Mouse (Mus musculus) hindbrain, embryonic 11.5 days (tissue): Measurements from ENCODE around the gene Rpl18. TPM values are rescaled to one million over a fixed set of nuclear protein-coding genes. Genes with fewer than 3 reads are reported as not detected.
A peak's percentile ranks its signal among the peaks of the same experiment; 100 is the strongest.

Source experiments
- ATAC-seq: fragments of 200-750 bp; cut with Nextera tagmentation; 2 replicates; pipeline ENCODE4 v1.8.0; 2017; ENCODE audit warnings: mild to moderate bottlenecking, moderate TSS enrichment, moderate library complexity; ENCODE audit not compliant: low FRiP score
- DNase-seq: peaks from one replicate; pipeline ENCODE4 v3.0.0-alpha.2; 2015; ENCODE audit warnings: low spot score
- H3K27ac ChIP-seq: fragments of 300-500 bp; sonication (generic); 2 replicates; pipeline ENCODE4 v1.5.1; 2014; ENCODE audit warnings: mild to moderate bottlenecking, low read depth, low read length
- H3K27me3 ChIP-seq: fragments of 300-500 bp; sonication (generic); 2 replicates; pipeline ENCODE4 v1.6.1; 2014; ENCODE audit warnings: mild to moderate bottlenecking, low read length, moderate library complexity, mixed read lengths; ENCODE audit not compliant: control insufficient read depth, insufficient read depth
- H3K36me3 ChIP-seq: fragments of 300-500 bp; sonication (generic); 2 replicates; pipeline ENCODE4 v1.6.1; 2014; ENCODE audit warnings: mild to moderate bottlenecking, low read length, moderate library complexity, mixed read lengths; ENCODE audit not compliant: control insufficient read depth, insufficient read depth
- H3K4me1 ChIP-seq: fragments of 300-500 bp; sonication (generic); replicated peaks from 2 replicates; pipeline ENCODE4 v1.6.1; 2014; ENCODE audit warnings: low read length, mixed read lengths; ENCODE audit not compliant: control insufficient read depth, insufficient read depth
- H3K4me2 ChIP-seq: fragments of 300-500 bp; sonication (generic); replicated peaks from 2 replicates; pipeline ENCODE4 v1.6.1; 2014; ENCODE audit warnings: mild to moderate bottlenecking, low read depth, low read length
- H3K4me3 ChIP-seq: fragments of 300-500 bp; sonication (generic); 2 replicates; pipeline ENCODE4 v1.5.1; 2014; ENCODE audit warnings: low read depth, low read length
- H3K9ac ChIP-seq: fragments of 300-500 bp; sonication (generic); 2 replicates; pipeline ENCODE4 v1.6.1; 2014; ENCODE audit warnings: low read depth, low read length
- H3K9me3 ChIP-seq: fragments of 300-500 bp; sonication (generic); 2 replicates; pipeline ENCODE4 v1.6.1; 2016; ENCODE audit warnings: low read length; ENCODE audit not compliant: control insufficient read depth
- WGBS: fragments of 180-500 bp; shearing (Covaris S2); extraction: QIAGEN DNeasy Blood & Tissue Kit; methylation state at CpG from one replicate; pipeline ENCODE4 v1.1.7; 2014; 5-methylcytosine and 5-hydroxymethylcytosine counted together
- polyA plus RNA-seq: library from polyadenylated mRNA; unstranded; fragments of >200 nt; fragmentation: Nextera tagmentation; extraction: Ambion mirVana; gene quantifications from 2 replicates; pipeline ENCODE4 v1.2.1, GENCODE M21; 2014

Rpl18 gene
- polyA plus RNA-seq, 1 experiment from 2014 or later: 904 TPM

DNA sequence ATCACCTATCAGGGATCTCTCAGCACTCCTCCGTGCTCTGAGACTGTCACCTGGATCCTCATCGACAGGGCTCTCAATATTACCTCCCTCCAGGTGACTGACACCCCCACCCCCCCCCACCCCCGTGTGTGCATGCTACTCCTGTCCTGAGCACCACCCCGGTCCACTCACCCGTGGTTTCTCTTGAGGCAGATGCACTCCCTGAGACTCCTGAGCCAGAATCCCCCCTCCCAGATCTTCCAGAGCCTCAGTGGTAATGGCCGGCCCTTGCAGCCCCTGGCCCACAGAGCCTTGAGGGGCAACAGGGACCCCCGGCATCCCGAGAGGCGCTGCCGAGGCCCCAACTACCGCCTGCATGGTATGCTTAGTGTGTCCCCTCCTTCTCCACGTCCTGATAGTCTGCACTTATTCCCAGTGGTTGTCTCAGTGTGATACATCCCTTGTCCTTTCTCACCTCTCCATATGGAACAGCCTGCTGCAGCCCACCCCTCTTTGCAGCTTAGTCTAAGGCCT, 11.7 kb upstream of the Rpl18 start:
- WGBS: 45% methylated on average over 12 of the region's 12 CpGs
- peaks cover 35% of the 10 kb centered on the region for H3K4me1 ChIP-seq

DNA sequence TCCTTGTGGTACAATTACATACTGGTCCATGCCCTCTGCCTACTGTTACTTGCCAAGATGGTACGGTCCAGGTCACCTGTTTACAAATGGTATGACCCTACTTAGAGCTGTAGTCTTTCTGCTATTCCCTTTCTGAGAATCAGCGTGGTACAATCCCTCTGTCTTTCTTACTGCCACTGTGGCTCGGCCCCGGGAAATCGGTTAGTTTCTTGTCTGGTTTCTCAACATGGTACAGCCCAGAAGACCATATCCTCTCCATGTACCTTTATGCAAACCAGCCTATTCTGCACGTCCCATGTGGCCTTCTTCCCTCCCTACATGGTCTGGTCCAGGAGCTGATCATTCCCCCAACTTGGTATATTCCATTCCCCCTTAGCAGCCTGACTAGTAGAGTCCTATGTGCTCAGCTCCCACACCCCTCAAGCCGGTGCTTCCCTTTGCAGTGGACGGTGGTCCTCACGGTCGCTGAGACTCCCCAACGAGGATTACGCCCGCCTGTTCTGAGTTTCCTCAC, 11.2 kb upstream of the Rpl18 start:
- Histone ChIP-seq H3K9ac (peak overlapping the region; percentile 50; the same call in 1 of the 2 replicates), H3K27ac (peak overlapping the region; percentile 81), H3K4me1 (peaks cover 39% of the 10 kb centered on the region), H3K27me3 (peaks cover 13% of the 10 kb centered on the region), H3K4me3 (peak overlapping the region; percentile 39), H3K4me2 (peak overlapping the region; percentile 95), H3K9me3 (no peaks in the 10 kb centered on the region), H3K36me3 (no peaks in the 10 kb centered on the region)
- 1% methylated on average over 13 of the region's 13 CpGs for WGBS
- ATAC-seq: peak; percentile 62
- peak; percentile 80 for DNase-seq

More for the DNA sequence above, 11.7 kb upstream of the Rpl18 start:
- H3K9me3 ChIP-seq: no peaks in the 10 kb centered on the region
- H3K4me2 ChIP-seq: peak overlapping the region; percentile 95
- H3K4me3 ChIP-seq: peak overlapping the region; percentile 39
- no peaks in the 10 kb centered on the region for H3K36me3 ChIP-seq
- peak overlapping the region; percentile 81 for H3K27ac ChIP-seq
- no peak for ATAC-seq
- H3K9ac ChIP-seq: peak overlapping the region; percentile 50; the same call in 1 of the 2 replicates
- DNase-seq: no peak
- H3K27me3 ChIP-seq: peaks cover 18% of the 10 kb centered on the region

DNA sequence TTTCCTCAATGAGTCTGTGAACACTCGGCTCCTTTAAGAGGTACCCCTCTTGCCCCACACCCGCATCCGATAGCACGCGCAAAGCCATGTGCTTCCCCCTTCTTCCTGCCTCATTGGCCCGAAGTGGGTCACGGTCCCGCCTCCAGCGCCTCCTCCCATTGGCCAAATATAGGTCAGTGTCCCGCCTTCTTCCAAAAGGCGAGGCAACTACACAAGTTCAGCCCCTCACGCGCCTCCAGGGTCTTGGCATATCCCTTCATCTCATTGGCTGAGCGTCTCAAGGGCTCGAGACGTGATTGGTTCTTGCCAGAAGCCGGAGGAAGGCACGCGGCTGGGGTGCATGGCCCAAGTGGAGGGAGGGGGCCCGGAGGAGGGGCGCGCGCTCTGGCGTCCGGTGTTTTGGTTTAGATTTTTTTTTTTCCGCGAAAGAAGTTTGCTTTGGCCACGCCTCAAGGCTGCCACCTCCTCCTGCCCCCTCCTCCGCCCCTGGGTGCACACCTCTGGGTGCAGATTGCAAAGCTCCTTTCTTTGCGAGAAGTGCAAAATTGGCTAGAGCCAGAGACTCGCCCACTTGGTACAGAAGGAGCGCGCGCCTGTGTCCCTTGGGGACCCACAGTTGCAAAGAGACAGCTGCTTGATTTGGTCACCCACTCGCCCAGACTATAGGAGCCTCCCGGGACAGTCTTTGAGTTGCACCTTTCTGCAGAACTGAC, 10.4 kb upstream of the Rpl18 start, which contains the start of gene Dbp:
Gene Dbp, plus strand, starts transcription at position 359 of the 713 bp plus-strand sequence.
- Histone ChIP-seq H3K4me1 (peaks cover 46% of the 10 kb centered on the region), H3K9ac (peak within 1 kb of the TSS; percentile 50; the same call in 1 of the 2 replicates), H3K4me2 (peak within 1 kb of the TSS; percentile 95), H3K36me3 (no peaks in the 10 kb centered on the region), H3K27me3 (peaks cover 7% of the 10 kb centered on the region), H3K4me3 (peak within 1 kb of the TSS; percentile 54), H3K9me3 (no peaks in the 10 kb centered on the region), H3K27ac (peak within 1 kb of the TSS; percentile 81)
- WGBS: under 1% methylated on average over 35 of the region's 36 CpGs
- peak; percentile 98 for DNase-seq
- ATAC-seq: peak; percentile 83

DNA sequence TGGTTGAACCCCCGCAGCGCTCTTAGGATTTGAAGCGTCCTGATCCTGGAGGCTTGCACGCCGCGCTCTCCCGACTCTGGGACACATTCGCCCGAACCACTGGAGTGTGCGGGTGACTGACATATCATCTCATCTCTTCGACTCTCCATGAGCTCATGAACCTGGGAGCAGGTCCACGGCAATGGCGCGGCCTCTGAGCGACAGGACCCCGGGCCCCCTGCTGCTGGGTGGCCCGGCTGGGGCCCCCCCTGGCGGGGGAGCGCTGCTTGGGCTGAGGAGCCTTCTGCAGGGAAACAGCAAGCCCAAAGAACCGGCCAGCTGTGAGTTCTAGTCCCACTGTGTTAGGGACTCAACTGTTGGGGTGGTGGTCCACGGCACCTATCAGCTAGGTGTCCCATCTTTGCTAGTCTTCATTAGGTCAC, 9.8 kb upstream of the Rpl18 start:
- Histone ChIP-seq H3K4me3 (peak overlapping the region; percentile 54), H3K27me3 (peaks cover 2% of the 10 kb centered on the region), H3K4me2 (peak overlapping the region; percentile 95), H3K27ac (peak overlapping the region; percentile 56; the same call in 1 of the 2 replicates), H3K9me3 (no peaks in the 10 kb centered on the region), H3K9ac (peak overlapping the region; percentile 38; the same call in 1 of the 2 replicates), H3K4me1 (peaks cover 43% of the 10 kb centered on the region), H3K36me3 (no peaks in the 10 kb centered on the region)
- no peak for DNase-seq
- 0 out of 2 replicates have a peak, but pooled peaks have one; percentile 0 for ATAC-seq
- under 1% methylated on average over 21 of the region's 21 CpGs for WGBS

DNA sequence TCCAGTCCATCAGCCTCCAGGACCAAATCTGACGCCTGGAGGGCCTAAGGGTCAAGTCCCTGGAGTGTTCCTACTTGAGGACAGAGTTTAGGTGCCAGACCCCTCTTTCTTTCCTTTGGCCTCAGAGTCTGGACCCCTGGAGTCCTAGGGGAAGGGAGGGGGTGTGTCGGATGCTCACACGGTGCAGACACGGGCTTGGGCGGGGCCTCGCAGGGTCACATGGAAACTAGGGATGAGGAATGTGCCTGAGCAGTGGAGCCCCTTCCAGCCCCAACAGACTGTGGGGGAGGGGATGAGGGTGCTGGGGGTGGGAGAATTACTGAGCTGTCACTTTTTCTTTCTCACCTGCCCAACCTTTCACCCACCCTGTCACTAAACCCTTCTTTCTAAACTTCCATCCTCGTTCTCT, 9.4 kb upstream of the Rpl18 start:
- peak overlapping the region; percentile 54 for H3K4me3 ChIP-seq
- ATAC-seq: no peak
- H3K9ac ChIP-seq: peak overlapping the region; percentile 66
- H3K27me3 ChIP-seq: no peaks in the 10 kb centered on the region
- WGBS: 0% methylated on average over 7 of the region's 7 CpGs
- no peak overlapping the region for H3K27ac ChIP-seq
- H3K36me3 ChIP-seq: 0 out of 2 replicates have a peak, but pooled peaks cover 2% of the 10 kb centered on the region
- H3K4me1 ChIP-seq: peaks cover 41% of the 10 kb centered on the region
- DNase-seq: peak; percentile 49
- peak overlapping the region; percentile 95 for H3K4me2 ChIP-seq
- no peaks in the 10 kb centered on the region for H3K9me3 ChIP-seq

DNA sequence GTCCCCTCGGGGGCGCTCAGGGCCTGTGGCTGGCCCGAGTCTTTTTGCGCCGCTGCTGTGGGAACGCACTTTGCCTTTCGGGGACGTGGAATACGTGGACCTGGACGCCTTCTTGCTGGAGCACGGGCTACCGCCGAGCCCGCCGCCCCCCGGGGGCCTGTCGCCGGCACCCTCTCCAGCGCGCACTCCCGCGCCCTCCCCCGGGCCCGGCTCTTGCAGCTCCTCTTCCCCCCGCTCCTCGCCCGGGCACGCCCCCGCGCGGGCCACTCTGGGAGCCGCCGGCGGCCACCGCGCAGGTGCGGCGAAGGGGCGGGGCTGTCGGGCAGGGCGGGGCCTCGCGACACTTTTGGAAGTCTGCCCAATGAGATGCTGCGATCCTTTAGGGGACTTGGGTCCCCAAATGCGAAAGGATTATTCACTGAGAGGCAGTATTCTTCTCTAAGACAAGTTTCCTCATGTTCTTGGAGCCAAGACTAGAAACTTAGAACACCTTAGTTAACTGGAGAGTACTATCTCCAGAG, 8.5 kb upstream of the Rpl18 start:
- peak overlapping the region; percentile 66 for H3K9ac ChIP-seq
- H3K27me3 ChIP-seq: no peaks in the 10 kb centered on the region
- DNase-seq: peak; percentile 83
- peaks cover 41% of the 10 kb centered on the region for H3K4me1 ChIP-seq
- peak overlapping the region; percentile 56; the same call in 1 of the 2 replicates for H3K27ac ChIP-seq
- H3K4me3 ChIP-seq: peak overlapping the region; percentile 54
- H3K9me3 ChIP-seq: no peaks in the 10 kb centered on the region
- peaks cover 3% of the 10 kb centered on the region; the same call in 1 of the 2 replicates for H3K36me3 ChIP-seq
- peak overlapping the region; percentile 95 for H3K4me2 ChIP-seq
- WGBS: under 1% methylated on average over 24 of the region's 45 CpGs
- no peak for ATAC-seq

DNA sequence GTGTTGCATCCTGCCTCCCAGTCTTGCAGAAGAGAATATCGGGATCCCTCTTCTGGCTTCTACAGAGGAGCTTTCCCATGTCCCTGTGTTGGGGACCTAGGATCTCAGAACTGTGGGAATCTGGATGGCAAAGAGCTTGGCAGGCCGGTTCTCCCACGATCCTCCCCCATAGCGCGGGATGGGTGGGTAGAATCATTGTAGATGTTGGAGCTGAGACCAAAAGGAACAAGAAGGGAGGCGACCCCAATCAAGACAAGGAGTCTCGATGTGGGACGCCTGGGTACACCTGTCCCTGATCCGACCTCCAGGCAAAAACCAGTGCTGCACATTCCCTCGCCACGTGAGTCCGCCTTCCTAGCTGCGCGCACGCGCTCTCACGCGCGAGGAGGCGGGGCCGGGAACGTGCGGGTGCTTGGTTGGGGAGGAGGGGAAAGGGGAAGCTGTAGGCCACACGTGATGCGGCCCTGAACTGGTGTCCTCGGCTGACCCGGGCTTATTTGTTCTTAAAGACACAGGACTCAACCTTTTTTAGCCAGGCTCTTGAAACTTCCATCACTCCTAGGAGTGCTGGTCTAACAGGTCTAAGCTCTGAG, 7.8 kb upstream of the Rpl18 start:
- H3K9ac ChIP-seq: no peak overlapping the region
- ATAC-seq (no peak), DNase-seq (peak; percentile 89)
- peak overlapping the region; percentile 54; the same call in 1 of the 2 replicates for H3K4me3 ChIP-seq
- peaks cover 41% of the 10 kb centered on the region for H3K4me1 ChIP-seq
- peak overlapping the region; percentile 95 for H3K4me2 ChIP-seq
- H3K27me3 ChIP-seq: no peaks in the 10 kb centered on the region
- H3K36me3 ChIP-seq: peaks cover 8% of the 10 kb centered on the region
- H3K9me3 ChIP-seq: no peaks in the 10 kb centered on the region
- no peak overlapping the region for H3K27ac ChIP-seq
- under 1% methylated on average over 27 of the region's 27 CpGs for WGBS

DNA sequence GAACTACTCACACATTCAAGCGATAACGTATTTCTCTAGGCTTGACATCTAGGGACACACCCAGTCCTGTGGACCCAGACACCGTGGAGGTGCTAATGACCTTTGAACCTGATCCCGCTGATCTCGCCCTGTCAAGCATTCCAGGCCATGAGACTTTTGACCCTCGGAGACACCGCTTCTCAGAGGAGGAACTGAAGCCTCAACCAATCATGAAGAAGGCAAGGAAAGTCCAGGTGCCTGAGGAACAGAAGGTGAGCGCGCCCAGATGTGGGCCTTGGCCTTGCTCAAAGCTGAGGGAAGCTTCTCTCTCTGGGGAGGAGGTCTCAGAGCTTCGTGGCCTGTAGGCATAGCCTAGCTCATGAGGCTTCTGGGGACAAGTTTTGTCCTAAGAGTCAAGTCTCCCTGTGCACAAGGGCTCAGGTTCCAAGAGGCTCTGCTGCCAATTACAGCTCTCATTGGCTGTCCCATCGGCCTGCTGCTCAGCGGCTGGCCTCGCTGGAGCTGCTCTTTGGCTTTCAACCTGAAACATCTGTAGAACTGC, 7.0 kb upstream of the Rpl18 start:
- WGBS: 54% methylated on average over 13 of the region's 13 CpGs
- Histone ChIP-seq H3K4me2 (peak overlapping the region; percentile 95), H3K9me3 (no peaks in the 10 kb centered on the region), H3K4me3 (no peak overlapping the region), H3K27ac (no peak overlapping the region), H3K36me3 (peaks cover 13% of the 10 kb centered on the region), H3K9ac (no peak overlapping the region), H3K4me1 (peaks cover 41% of the 10 kb centered on the region), H3K27me3 (no peaks in the 10 kb centered on the region)
- ATAC-seq (no peak), DNase-seq (no peak)
